Mouse (Mus musculus) bone marrow, adult 2 months (tissue): ENCODE data around the gene Itgb6.

Source experiments
- CTCF ChIP-seq: fragments of 200-500 bp; IDR thresholded peaks from 2 replicates; pipeline ENCODE4 v1.5.1; 2011; ENCODE audit warnings: low read length, control low read depth; ENCODE audit not compliant: control insufficient read depth, insufficient read depth
- POLR2A ChIP-seq: fragments of 200-500 bp; IDR thresholded peaks from 2 replicates; pipeline ENCODE4 v1.6.1; 2011; ENCODE audit warnings: low read depth, mild to moderate bottlenecking, control low read depth, low read length, borderline replicate concordance; ENCODE audit not compliant: control insufficient read depth

DNA sequence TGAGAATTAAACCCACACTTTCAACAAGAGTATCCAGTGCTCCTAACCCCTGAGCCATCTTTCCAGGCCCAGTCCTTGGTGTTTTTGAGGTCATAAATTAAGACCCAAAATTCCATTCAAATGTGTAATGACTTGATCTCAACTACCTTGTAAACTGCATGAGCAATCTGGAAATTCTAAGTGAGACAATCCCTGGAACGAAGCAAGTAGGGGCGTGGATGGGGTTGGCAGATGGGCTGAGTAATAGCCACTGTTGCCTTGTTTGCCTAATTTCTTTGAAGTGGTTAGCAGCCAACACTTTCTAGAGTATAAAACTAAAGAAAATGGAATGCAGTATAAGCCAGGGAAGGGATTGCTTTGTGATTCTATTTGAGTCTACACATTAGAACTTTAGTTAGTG, 89.7 kb downstream of the Itgb6 start:
- TF ChIP-seq CTCF (no peak), POLR2A (no peak)
